Mouse (Mus musculus) intestine, postnatal 0 days (tissue): Measurements from ENCODE around the gene Wfdc5. TPM values are rescaled to one million over a fixed set of nuclear protein-coding genes. Genes with fewer than 3 reads are reported as not detected.
A peak's percentile ranks its signal among the peaks of the same experiment; 100 is the strongest.

Experiments used
- ATAC-seq: fragments of 200-750 bp; cut with Nextera tagmentation; 2 replicates; pipeline ENCODE4 v1.8.0; 2017; ENCODE audit warnings: mild to moderate bottlenecking, moderate TSS enrichment, moderate library complexity
- H3K27ac ChIP-seq: fragments of 300-500 bp; sonication (generic); 2 replicates; pipeline ENCODE4 v1.5.1; 2014; ENCODE audit warnings: mild to moderate bottlenecking, low read depth, low read length, moderate library complexity
- H3K27me3 ChIP-seq: fragments of 300-500 bp; sonication (generic); replicated peaks from 2 replicates; pipeline ENCODE4 v1.6.1; 2014; ENCODE audit warnings: low read length, mixed read lengths; ENCODE audit not compliant: control insufficient read depth, insufficient read depth
- H3K36me3 ChIP-seq: fragments of 300-500 bp; sonication (generic); 2 replicates; pipeline ENCODE4 v1.6.1; 2014; ENCODE audit warnings: mild to moderate bottlenecking, moderate library complexity; ENCODE audit not compliant: control insufficient read depth, insufficient read depth
- H3K4me1 ChIP-seq: fragments of 300-500 bp; sonication (generic); replicated peaks from 2 replicates; pipeline ENCODE4 v1.6.1; 2014; ENCODE audit warnings: antibody characterized with exemption, low read length, mixed read lengths; ENCODE audit not compliant: control insufficient read depth, insufficient read depth
- H3K4me2 ChIP-seq: fragments of 300-500 bp; sonication (generic); replicated peaks from 2 replicates; pipeline ENCODE4 v1.6.1; 2014; ENCODE audit warnings: low read depth, mild to moderate bottlenecking, moderate library complexity
- H3K4me3 ChIP-seq: fragments of 300-500 bp; sonication (generic); 2 replicates; pipeline ENCODE4 v1.5.1; 2014; ENCODE audit warnings: low read depth, low read length
- H3K9ac ChIP-seq: fragments of 300-500 bp; sonication (generic); 2 replicates; pipeline ENCODE4 v1.6.1; 2014; ENCODE audit warnings: mild to moderate bottlenecking, low read depth, low read length
- H3K9me3 ChIP-seq: fragments of 300-500 bp; sonication (generic); 2 replicates; pipeline ENCODE4 v1.6.1; 2016; ENCODE audit warnings: mixed run types; ENCODE audit not compliant: control insufficient read depth
- CTCF ChIP-seq: sonication (generic); IDR thresholded peaks from 2 replicates; pipeline ENCODE4 v1.5.1; 2016; ENCODE audit warnings: low read depth, mild to moderate bottlenecking, control low read depth, antibody characterized with exemption, moderate library complexity
- WGBS: fragments of 180-500 bp; shearing (Covaris S2); extraction: QIAGEN DNeasy Blood & Tissue Kit; methylation state at CpG from one replicate; pipeline ENCODE4 v1.1.7; 2014; 5-methylcytosine and 5-hydroxymethylcytosine counted together
- polyA plus RNA-seq: library from polyadenylated mRNA; unstranded; fragments of >200 nt; fragmentation: Nextera tagmentation; extraction: Ambion mirVana; gene quantifications from 2 replicates; pipeline ENCODE4 v1.2.1, GENCODE M21; 2015

The Wfdc5 gene
- polyA plus RNA-seq, 1 experiment from 2014 or later, result 0.44 TPM

DNA sequence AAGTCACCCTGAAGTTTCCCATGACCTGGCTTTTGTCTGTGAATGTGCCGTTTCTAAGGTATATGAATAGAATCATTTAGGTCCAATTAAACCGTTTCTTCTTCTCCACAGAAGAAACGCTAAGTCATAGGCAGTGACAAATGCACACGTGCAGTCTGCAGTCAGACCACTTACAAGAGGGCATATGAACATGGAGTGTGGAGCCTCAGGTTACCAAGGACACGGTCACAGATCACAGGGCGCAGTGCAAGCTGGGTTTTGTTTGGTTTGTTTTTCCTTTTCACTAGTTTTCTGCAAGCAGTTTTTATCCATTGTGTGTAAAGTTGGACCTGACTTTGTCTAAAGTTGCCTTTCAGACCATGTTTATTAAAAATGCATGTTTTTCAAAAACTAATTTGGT, 38.5 kb downstream of the Wfdc5 start:
- Histone ChIP-seq H3K4me3 (no peak overlapping the region), H3K9ac (no peak overlapping the region), H3K4me1 (no peaks in the 10 kb centered on the region), H3K4me2 (no peak overlapping the region), H3K27ac (no peak overlapping the region), H3K9me3 (no peaks in the 10 kb centered on the region), H3K36me3 (no peaks in the 10 kb centered on the region), H3K27me3 (no peaks in the 10 kb centered on the region)
- no peak for ATAC-seq
- WGBS, result 56% methylated on average over 6 of the region's 6 CpGs
- TF ChIP-seq CTCF, result no peak

DNA sequence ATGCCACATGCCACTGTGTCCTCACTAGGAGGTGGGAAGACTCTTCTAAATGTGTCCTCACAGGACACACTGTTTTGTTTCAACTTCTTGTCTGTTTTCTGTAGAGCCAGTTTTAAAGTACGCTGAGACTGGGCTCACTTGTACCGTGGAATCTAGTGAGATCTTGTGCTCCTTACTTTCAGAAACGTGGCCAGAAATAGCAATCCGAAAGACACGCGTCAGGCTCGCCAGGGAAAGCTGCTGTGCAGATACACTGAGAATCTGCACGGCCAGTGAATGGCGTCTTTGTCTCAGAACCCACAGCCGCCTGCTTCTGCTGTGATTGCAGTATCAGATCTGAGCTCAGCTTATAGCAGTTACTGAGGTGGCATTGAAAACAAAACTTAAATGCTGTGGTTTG, 40.5 kb downstream of the Wfdc5 start:
- no peak overlapping the region for H3K4me2 ChIP-seq
- no peaks in the 10 kb centered on the region for H3K27me3 ChIP-seq
- H3K4me1 ChIP-seq, result no peaks in the 10 kb centered on the region
- no peak overlapping the region for H3K4me3 ChIP-seq
- no peak overlapping the region for H3K27ac ChIP-seq
- no peak for TF ChIP-seq CTCF
- WGBS, result 72% methylated on average over 10 of the region's 10 CpGs
- no peak for ATAC-seq
- no peaks in the 10 kb centered on the region for H3K9me3 ChIP-seq
- H3K36me3 ChIP-seq, result no peaks in the 10 kb centered on the region
- no peak overlapping the region for H3K9ac ChIP-seq

DNA sequence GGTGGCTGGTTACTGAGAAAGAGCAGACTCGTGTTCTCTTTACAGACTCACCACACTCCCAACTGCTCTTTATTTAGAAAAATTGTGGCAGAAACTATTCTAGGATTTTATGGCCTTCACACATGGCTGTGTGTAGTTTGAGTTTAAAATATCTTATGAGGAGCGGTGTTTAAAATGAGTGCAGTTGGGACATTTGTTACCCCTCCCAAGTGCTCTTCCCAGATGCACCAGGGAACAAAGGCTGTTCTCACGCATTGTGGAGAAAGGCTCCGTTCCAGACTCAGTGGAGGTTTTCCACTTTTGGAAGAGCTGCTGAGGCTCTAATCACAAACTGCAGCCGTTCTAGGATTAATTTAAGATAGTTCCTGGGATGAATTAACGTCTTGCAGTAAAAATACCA, 44.8 kb downstream of the Wfdc5 start:
- Histone ChIP-seq H3K4me1 (0 out of 2 replicates have a peak, but pooled peaks cover 7% of the 10 kb centered on the region), H3K27me3 (no peaks in the 10 kb centered on the region)
- 38% methylated on average over 6 of the region's 6 CpGs for WGBS

DNA sequence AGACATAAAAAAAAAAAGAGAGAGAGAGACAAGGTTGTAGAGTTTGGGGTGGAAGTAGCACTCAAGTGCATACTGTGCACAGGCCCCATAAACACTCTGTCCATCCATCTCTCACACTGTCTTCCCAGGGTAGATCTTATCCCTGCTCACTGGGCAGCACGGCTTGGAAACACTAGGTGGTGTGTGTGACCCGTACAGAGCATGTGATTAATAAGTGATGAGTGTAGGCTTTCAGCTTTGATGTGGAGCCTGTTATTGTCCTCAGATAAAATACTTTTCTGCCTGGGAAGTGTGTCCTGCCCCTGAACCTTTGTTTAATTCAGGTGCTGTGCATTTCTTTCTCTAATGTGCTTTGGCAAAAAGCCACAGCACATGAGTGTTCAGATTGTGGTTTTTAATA, 46.1 kb downstream of the Wfdc5 start:
- ATAC-seq, result no peak
- 0 out of 2 replicates have a peak, but pooled peaks cover 7% of the 10 kb centered on the region for H3K4me1 ChIP-seq
- no peak overlapping the region for H3K4me3 ChIP-seq
- no peaks in the 10 kb centered on the region for H3K9me3 ChIP-seq
- 0 out of 2 replicates have a peak overlapping the region, but pooled peaks have one; percentile 4 for H3K27ac ChIP-seq
- H3K9ac ChIP-seq, result no peak overlapping the region
- no peak overlapping the region for H3K4me2 ChIP-seq
- peaks cover 21% of the 10 kb centered on the region; the same call in 1 of the 2 replicates for H3K36me3 ChIP-seq
- no peaks in the 10 kb centered on the region for H3K27me3 ChIP-seq
- peak; percentile 65 for TF ChIP-seq CTCF
- WGBS, result 31% methylated on average over 2 of the region's 2 CpGs

More for the DNA sequence above, 44.8 kb downstream of the Wfdc5 start:
- Histone ChIP-seq H3K36me3 (peaks cover 14% of the 10 kb centered on the region; the same call in 1 of the 2 replicates), H3K27ac (no peak overlapping the region), H3K4me2 (no peak overlapping the region), H3K4me3 (no peak overlapping the region), H3K9me3 (no peaks in the 10 kb centered on the region), H3K9ac (no peak overlapping the region)
- ATAC-seq, result no peak
- no peak for TF ChIP-seq CTCF

DNA sequence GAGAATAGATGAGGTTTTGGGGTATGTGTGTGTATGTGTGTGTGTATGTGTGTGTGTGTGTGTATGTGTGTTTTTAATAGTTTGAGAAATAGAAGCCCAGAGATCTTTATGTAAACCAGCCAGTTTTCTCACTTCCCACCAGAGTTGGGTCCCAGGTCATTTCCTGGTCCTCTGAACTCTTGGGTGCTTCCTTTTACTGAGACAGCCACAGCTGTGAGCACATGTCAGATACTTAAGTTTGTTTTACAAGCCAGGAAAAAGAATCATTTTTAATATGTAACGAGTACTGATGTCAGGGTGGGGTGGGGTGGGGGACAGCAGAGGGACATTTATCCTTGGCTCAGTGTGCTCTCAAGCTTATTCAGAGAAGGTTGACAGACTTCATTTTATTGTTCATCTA, 47.2 kb downstream of the Wfdc5 start:
- Histone ChIP-seq H3K36me3 (peaks cover 24% of the 10 kb centered on the region; the same call in 1 of the 2 replicates), H3K9me3 (no peaks in the 10 kb centered on the region), H3K9ac (no peak overlapping the region), H3K4me2 (no peak overlapping the region), H3K4me1 (0 out of 2 replicates have a peak, but pooled peaks cover 7% of the 10 kb centered on the region), H3K27ac (no peak overlapping the region), H3K27me3 (no peaks in the 10 kb centered on the region), H3K4me3 (no peak overlapping the region)
- ATAC-seq, result peak; percentile 56; the same call in 1 of the 2 replicates
- WGBS, result 12% methylated on average over 1 of the region's 1 CpGs
- TF ChIP-seq CTCF, result no peak

DNA sequence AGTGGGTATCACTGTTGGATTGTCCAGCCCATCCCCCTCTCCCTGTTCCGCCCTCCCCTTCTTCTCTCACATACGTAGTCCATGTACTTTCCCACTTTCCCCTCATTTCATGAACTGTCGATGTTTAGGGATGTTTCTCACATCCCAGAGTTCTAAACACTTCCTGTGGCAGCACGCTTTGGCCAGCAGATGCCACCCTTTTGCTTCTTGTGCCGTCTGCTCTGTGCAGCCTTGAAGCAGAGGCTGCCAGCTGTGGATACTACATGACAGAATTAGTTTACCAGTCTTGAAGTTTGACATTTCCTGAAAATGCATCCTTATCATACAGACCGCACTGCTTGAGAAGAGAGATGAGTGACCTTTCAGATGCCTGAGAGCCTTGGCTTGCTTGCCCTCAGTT, 48.0 kb downstream of the Wfdc5 start:
- Histone ChIP-seq H3K9me3 (no peaks in the 10 kb centered on the region), H3K4me3 (no peak overlapping the region), H3K4me1 (0 out of 2 replicates have a peak, but pooled peaks cover 7% of the 10 kb centered on the region), H3K9ac (no peak overlapping the region), H3K27me3 (no peaks in the 10 kb centered on the region), H3K4me2 (no peak overlapping the region), H3K27ac (no peak overlapping the region), H3K36me3 (peaks cover 24% of the 10 kb centered on the region; the same call in 1 of the 2 replicates)
- peak; percentile 79 for TF ChIP-seq CTCF
- no peak for ATAC-seq
- 63% methylated on average over 6 of the region's 6 CpGs for WGBS
